Mouse (Mus musculus) liver, adult 2 months (tissue): ENCODE results near the gene Mrpl10. TPM values are rescaled to one million over a fixed set of nuclear protein-coding genes. Genes with fewer than 3 reads are reported as not detected.

Experiments
- DNase-seq: peaks from one replicate; pipeline ENCODE4 v3.0.0-alpha.2; 2011; ENCODE audit warnings: low read depth, low spot score; ENCODE audit errors: extremely low read depth
- H3K27ac ChIP-seq: fragments of 200-500 bp; replicated peaks from 2 replicates; pipeline ENCODE4 v1.5.1; 2012; ENCODE audit warnings: low read depth, mild to moderate bottlenecking, control low read depth, inconsistent platforms, low read length; ENCODE audit not compliant: insufficient read depth
- H3K27me3 ChIP-seq: fragments of 200-500 bp; 2 replicates; pipeline ENCODE4 v1.6.1; 2012; ENCODE audit warnings: mild to moderate bottlenecking, moderate library complexity, low read length, inconsistent platforms; ENCODE audit not compliant: control insufficient read depth, insufficient read depth
- H3K36me3 ChIP-seq: fragments of 200-500 bp; 2 replicates; pipeline ENCODE4 v1.6.1; 2012; ENCODE audit warnings: low read length, inconsistent platforms; ENCODE audit not compliant: control insufficient read depth, insufficient read depth
- H3K4me1 ChIP-seq: fragments of 200-500 bp; 2 replicates; pipeline ENCODE4 v1.6.1; 2011; ENCODE audit warnings: low read length; ENCODE audit not compliant: control insufficient read depth, insufficient read depth
- H3K4me3 ChIP-seq: fragments of 200-500 bp; 2 replicates; pipeline ENCODE4 v1.5.1; 2011; ENCODE audit warnings: low read depth, mild to moderate bottlenecking, control low read depth, low read length, moderate library complexity; ENCODE audit not compliant: insufficient read depth
- H3K79me2 ChIP-seq: fragments of 200-500 bp; 2 replicates; pipeline ENCODE4 v1.6.1; 2012; ENCODE audit warnings: inconsistent platforms, mild to moderate bottlenecking, low read length, moderate library complexity; ENCODE audit not compliant: control insufficient read depth, insufficient read depth
- H3K9ac ChIP-seq: fragments of 200-500 bp; 2 replicates; pipeline ENCODE4 v1.6.1; 2012; ENCODE audit warnings: low read depth, mild to moderate bottlenecking, control low read depth, inconsistent platforms, low read length
- CTCF ChIP-seq: fragments of 200-500 bp; IDR thresholded peaks from 2 replicates; pipeline ENCODE4 v1.5.1; 2011; ENCODE audit warnings: low read depth, low read length, control low read depth
- POLR2A ChIP-seq: fragments of 200-500 bp; IDR thresholded peaks from 2 replicates; pipeline ENCODE4 v1.6.1; 2011; ENCODE audit warnings: low read length, control low read depth; ENCODE audit not compliant: insufficient read depth; ENCODE audit errors: extremely low read depth
- WGBS: fragments of 180-500 bp; shearing (Covaris S2); methylation state at CpG from one replicate; pipeline ENCODE4 v1.1.7; 2018; 5-methylcytosine and 5-hydroxymethylcytosine counted together
- polyA plus RNA-seq: library from polyadenylated mRNA; depleted of rRNA; stranded (reverse); fragments of >200 nt; gene quantifications from 2 replicates; pipeline ENCODE4 v1.2.3, GENCODE M21; 2012
- total RNA-seq: library from RNA; depleted of rRNA; stranded (reverse); fragments of >200 nt; gene quantifications from 2 replicates; pipeline ENCODE4 v1.2.3, GENCODE M21; 2014

Gene Mrpl10
- total and polyA plus RNA-seq, 2 experiments, result 19.5 to 86.8 TPM

DNA sequence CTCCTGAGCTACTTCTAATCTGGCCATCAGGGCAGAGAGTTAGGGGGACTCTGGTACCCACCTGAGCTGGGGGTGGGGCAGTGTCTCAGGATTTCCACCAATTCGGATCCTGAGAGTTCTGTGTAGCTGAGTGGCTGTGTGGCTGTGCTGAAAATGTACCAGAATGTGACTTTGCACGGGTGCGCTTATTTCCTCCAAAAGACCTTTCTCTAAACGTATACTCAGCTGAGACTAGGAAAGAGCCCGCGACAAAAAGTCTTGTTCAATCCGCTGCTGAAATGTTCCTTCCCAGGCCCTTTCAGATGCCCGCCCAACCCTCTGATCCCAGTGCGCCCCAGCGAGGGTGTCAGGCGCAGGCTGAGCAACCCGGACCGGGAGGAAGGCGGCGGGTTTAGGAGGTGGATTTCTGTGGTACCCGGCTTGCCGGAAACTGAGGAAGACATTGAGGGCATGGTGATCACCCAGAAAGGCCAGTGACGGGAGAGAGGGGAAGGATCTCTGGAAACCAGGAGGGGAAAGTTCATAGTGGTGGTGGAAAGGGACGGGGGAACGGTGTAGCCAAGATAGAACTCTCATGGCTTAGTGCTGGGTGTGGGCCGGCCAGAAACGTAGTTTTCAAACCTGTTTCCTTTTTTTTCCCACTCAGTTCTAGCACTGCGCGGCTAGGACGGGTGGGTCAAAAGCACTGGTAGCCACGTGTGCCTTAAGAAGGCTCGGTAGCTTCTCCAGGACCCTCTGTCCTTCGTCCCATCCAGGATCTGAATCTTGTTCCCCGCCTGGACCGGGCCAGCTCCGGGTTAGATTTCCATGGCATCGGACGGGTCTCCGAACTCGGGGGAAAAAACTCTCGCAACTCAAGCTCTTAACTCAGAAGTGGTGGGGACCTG, 23.4 kb upstream of the Mrpl10 start:
- Histone ChIP-seq H3K27me3 (peaks cover 31% of the 10 kb centered on the region), H3K9ac (no peak overlapping the region), H3K27ac (no peak overlapping the region), H3K4me1 (no peaks in the 10 kb centered on the region; the same call in 1 of the 2 replicates), H3K79me2 (no peaks in the 10 kb centered on the region), H3K36me3 (no peaks in the 10 kb centered on the region), H3K4me3 (no peak overlapping the region)
- DNase-seq, result no peak
- WGBS, result 4% methylated on average over 36 of the region's 36 CpGs
- TF ChIP-seq CTCF, result no peak
- TF ChIP-seq POLR2A, result no peak

DNA sequence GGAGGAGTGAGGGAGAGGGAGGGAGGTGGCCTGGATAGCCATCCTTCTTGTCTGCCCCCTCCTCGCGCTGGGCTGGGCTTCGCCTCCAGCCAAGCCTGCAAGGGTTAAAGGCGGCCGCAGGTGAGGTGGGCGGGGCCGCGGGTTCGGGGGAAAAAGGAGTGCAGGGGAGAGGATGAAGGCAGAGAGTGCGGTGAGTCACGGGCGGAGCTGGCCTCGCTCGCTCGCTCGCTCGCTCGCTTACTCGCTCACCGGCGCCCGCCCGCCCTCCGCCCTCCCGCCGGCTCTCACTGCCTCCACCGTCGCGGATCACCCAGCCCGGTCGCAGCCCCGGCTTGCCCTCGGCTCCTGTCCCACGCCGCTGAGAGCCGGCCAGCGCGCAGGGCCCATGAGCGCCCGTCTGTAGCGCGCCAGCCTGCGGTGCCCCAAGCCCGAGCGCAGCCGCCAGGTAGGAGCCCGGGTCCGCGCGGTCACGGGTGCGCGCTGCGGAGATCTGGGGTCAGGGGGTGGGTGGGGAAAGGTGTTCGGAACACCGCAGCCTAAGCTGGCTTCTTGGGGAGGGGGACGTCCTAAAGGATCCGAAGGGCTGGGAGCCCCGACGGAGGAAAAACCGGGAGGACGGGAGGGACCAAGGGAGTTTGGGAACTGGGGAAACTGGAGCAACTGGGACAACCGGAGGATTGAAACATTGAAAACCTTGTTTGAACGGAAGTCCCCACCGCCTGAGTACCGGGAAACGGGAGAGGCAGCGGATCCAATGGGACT, 22.6 kb upstream of the Mrpl10 start:
- Histone ChIP-seq H3K9ac (no peak overlapping the region), H3K79me2 (no peaks in the 10 kb centered on the region), H3K27ac (no peak overlapping the region), H3K27me3 (peaks cover 31% of the 10 kb centered on the region), H3K4me1 (no peaks in the 10 kb centered on the region; the same call in 1 of the 2 replicates), H3K36me3 (no peaks in the 10 kb centered on the region), H3K4me3 (no peak overlapping the region; the same call in 1 of the 2 replicates)
- DNase-seq, result no peak
- WGBS, result 2% methylated on average over 62 of the region's 68 CpGs
- TF ChIP-seq POLR2A, result no peak
- TF ChIP-seq CTCF, result no peak

DNA sequence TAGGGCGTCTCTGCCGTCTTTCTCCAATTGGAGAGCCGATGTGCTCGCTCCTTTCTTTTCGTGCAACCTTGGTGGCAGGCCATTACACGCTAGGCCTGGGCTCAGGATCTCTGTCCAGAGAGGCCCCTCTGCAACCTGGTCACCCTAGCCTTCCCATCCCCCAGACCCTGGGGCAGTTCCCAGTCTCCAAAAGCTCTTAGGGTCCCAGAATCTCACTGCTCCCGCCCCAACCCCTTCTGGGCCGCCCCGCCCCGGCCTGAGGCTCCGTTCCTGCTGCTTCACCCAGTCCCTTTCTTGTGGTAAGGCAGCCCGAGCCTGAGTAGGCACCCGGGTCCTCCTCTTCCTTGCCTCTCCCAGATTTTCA, 22.0 kb upstream of the Mrpl10 start:
- DNase-seq, result no peak
- Histone ChIP-seq H3K36me3 (no peaks in the 10 kb centered on the region), H3K4me1 (no peaks in the 10 kb centered on the region; the same call in 1 of the 2 replicates), H3K79me2 (no peaks in the 10 kb centered on the region), H3K27me3 (peaks cover 31% of the 10 kb centered on the region), H3K9ac (no peak overlapping the region), H3K27ac (no peak overlapping the region), H3K4me3 (no peak overlapping the region)
- WGBS, result 18% methylated on average over 13 of the region's 13 CpGs
- TF ChIP-seq CTCF (no peak), POLR2A (no peak)

DNA sequence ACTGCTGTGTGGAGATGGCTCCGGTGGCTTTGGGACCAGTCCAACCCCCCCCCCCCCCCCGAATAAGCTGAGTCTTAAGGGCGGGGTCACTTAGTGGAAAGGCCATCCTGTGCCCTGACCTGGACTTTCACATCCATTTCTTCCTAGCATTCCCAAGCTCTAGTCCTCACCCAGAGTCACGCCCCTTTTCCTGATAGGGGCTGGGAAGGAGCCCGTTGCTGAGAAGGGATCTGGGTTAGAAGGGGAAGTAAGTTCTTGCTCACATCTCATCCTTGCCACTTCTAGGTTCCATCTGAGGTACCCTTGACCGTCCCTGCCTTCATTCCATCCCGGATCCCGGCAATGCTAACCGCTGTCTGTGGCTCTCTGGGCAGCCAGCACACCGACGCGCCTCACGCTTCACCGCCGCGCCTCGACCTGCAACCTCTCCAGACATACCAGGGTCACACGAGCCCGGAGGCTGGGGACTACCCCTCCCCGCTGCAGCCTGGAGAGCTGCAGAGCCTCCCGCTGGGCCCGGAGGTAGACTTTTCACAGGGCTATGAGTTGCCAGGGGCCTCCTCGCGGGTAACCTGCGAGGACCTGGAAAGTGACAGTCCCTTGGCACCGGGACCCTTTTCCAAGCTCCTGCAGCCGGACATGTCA, 20.1 kb upstream of the Mrpl10 start:
- 5% methylated on average over 27 of the region's 27 CpGs for WGBS

DNA sequence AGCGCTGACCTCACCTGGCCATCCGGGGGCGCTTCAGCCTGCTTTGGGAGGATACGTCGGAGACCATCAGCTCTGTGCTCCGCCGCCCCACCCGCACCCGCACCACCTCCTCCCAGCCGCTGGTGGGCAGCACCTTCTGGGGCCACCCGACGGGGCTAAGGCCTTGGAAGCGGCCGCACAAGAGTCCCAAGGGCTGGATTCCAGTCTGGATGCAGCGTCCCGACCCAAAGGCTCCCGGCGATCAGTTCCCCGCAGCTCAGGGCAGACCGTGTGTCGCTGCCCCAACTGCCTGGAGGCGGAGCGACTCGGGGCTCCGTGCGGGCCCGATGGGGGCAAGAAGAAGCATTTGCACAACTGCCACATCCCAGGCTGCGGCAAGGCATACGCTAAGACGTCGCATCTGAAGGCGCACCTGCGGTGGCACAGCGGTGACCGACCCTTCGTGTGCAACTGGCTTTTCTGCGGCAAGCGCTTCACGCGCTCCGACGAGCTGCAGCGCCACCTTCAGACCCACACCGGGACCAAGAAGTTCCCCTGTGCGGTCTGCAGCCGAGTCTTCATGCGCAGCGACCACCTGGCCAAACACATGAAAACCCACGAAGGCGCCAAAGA, 19.4 kb upstream of the Mrpl10 start:
- Histone ChIP-seq H3K9ac (peak overlapping the region; percentile 66), H3K79me2 (no peaks in the 10 kb centered on the region), H3K4me3 (peak overlapping the region; percentile 59), H3K4me1 (peaks cover 4% of the 10 kb centered on the region; the same call in 1 of the 2 replicates), H3K27me3 (peaks cover 20% of the 10 kb centered on the region), H3K27ac (no peak overlapping the region), H3K36me3 (no peaks in the 10 kb centered on the region)
- peak; percentile 33 for DNase-seq
- WGBS, result under 1% methylated on average over 50 of the region's 50 CpGs
- TF ChIP-seq POLR2A (no peak), CTCF (peak; percentile 83)

More for the DNA sequence above, 20.1 kb upstream of the Mrpl10 start:
- DNase-seq, result no peak
- Histone ChIP-seq H3K27me3 (peaks cover 24% of the 10 kb centered on the region), H3K4me1 (peaks cover 4% of the 10 kb centered on the region; the same call in 1 of the 2 replicates), H3K79me2 (no peaks in the 10 kb centered on the region), H3K4me3 (peak overlapping the region; percentile 59; the same call in 1 of the 2 replicates), H3K9ac (no peak overlapping the region), H3K36me3 (no peaks in the 10 kb centered on the region), H3K27ac (no peak overlapping the region)
- no peak for TF ChIP-seq POLR2A
- no peak for TF ChIP-seq CTCF
